Mouse (Mus musculus): ENCODE measurements around the gene Cdc42bpg. TPM values are rescaled to one million over a fixed set of nuclear protein-coding genes. Genes with fewer than 3 reads are reported as not detected.

Cdc42bpg gene
- total and polyA plus RNA-seq, 2 experiments from 2014 or later, result 0.33 to 6.0 TPM

DNA sequence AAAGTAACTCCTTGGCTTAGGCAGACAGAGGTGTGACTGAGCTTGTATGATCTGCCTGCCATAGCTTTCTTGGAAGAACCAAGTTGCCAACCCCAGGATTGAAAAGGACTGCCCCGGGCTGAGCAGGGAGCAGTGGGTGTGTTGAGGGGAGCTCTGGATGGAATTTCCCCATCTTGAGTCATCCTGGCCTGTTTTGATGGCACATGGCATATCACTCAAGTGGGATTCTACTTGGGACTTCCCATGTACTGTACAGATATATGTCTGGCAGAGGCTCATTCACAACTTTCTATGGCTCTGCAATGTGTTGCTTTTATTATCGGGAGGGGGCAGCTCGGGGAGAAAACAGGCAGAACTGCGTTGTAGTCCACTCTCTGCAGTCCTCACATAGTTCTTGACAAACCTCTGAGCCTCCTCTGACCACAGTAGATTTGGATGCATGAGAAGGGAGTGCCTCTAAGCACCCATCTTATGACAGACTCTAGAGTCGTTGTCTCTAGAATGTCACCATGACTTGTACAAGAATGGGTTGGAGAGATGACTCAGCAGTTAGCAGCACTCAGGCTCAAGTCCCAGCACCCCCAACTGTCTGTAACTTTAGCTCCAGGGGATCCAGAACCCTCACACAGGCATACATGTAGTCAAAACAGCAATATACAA is 9.6 kb upstream of the Cdc42bpg start:
- Histone ChIP-seq H3K27me3 (ENCODE audit: insufficient read depth, low read length) (no peaks in the 10 kb centered on the region), H3K27ac (no peak overlapping the region), H3K9me3 (ENCODE audit: low read length) (no peaks in the 10 kb centered on the region), H3K4me2 (ENCODE audit: low read depth, low read length) (no peak overlapping the region), H3K9ac (replicated peaks; ENCODE audit: low read length) (no peak overlapping the region), H3K4me1 (ENCODE audit: insufficient read depth, low read length) (no peaks in the 10 kb centered on the region), H3K4me3 (ENCODE audit: low read length) (no peak overlapping the region), H3K36me3 (ENCODE audit: insufficient read depth, low read length) (peaks cover 49% of the 10 kb centered on the region)
- ATAC-seq (no peak), DNase-seq (ENCODE audit: low spot score) (no peak)
- 93% methylated on average over 5 of the region's 5 CpGs for WGBS
- TF ChIP-seq CTCF (IDR thresholded peaks at IDR 0.05; ENCODE audit: low read depth), result no peak

DNA sequence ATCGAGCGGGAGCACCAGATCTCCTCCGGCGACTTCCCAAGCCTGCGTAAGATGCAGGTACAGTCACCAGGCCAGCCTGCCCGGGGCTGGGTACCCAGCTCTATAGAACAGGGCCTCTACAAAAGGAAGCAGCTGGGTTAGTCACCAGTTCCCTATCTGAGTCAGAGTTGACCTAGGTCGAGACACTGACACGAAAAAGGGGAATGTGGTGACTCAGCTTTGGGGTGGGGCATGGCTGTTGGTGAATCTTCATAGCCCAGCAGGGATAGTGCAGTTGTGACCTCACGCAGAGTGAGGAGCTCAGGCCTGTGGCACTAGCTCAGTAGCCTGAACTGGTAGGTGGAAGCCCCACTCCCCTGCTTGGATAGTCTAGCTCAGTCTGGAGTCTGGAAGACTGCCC is 8.6 kb upstream of the Cdc42bpg start:
- Histone ChIP-seq H3K4me1 (ENCODE audit: insufficient read depth, low read length) (no peaks in the 10 kb centered on the region), H3K4me2 (ENCODE audit: low read depth, low read length) (no peak overlapping the region), H3K4me3 (ENCODE audit: low read length) (no peak overlapping the region), H3K9ac (replicated peaks; ENCODE audit: low read length) (no peak overlapping the region), H3K27me3 (ENCODE audit: insufficient read depth, low read length) (no peaks in the 10 kb centered on the region), H3K27ac (no peak overlapping the region), H3K9me3 (ENCODE audit: low read length) (no peaks in the 10 kb centered on the region), H3K36me3 (ENCODE audit: insufficient read depth, low read length) (peaks cover 49% of the 10 kb centered on the region)
- 89% methylated on average over 9 of the region's 9 CpGs for WGBS
- no peak for TF ChIP-seq CTCF (IDR thresholded peaks at IDR 0.05; ENCODE audit: low read depth)
- no peak for ATAC-seq
- no peak for DNase-seq (ENCODE audit: low spot score)

DNA sequence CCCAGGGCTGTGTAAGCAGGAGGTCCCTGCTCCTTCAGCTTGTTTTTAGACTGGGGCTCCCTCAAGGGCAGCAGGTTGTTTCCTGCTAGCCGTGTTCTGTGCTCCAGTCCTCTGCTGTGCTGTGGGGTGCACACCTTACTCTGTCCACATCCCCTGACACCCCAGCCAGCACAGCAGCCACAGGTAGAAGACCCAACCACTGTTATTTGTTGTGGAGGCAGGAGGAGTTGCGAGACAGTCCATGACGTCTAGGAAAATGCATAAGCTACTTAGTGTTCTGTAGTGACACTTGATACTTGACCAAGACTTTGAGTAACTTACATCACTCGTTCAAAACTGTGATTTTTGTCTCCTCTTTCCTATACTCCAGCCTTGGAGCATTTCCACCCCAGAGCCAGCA is 7.3 kb upstream of the Cdc42bpg start:
- Histone ChIP-seq H3K36me3 (ENCODE audit: insufficient read depth, low read length) (peaks cover 49% of the 10 kb centered on the region), H3K27ac (no peak overlapping the region), H3K4me3 (ENCODE audit: low read length) (no peak overlapping the region), H3K27me3 (ENCODE audit: insufficient read depth, low read length) (no peaks in the 10 kb centered on the region), H3K9me3 (ENCODE audit: low read length) (no peaks in the 10 kb centered on the region), H3K9ac (replicated peaks; ENCODE audit: low read length) (no peak overlapping the region), H3K4me1 (ENCODE audit: insufficient read depth, low read length) (no peaks in the 10 kb centered on the region), H3K4me2 (ENCODE audit: low read depth, low read length) (no peak overlapping the region)
- DNase-seq (ENCODE audit: low spot score) (no peak), ATAC-seq (no peak)
- WGBS, result 81% methylated on average over 4 of the region's 4 CpGs
- no peak for TF ChIP-seq CTCF (IDR thresholded peaks at IDR 0.05; ENCODE audit: low read depth)

DNA sequence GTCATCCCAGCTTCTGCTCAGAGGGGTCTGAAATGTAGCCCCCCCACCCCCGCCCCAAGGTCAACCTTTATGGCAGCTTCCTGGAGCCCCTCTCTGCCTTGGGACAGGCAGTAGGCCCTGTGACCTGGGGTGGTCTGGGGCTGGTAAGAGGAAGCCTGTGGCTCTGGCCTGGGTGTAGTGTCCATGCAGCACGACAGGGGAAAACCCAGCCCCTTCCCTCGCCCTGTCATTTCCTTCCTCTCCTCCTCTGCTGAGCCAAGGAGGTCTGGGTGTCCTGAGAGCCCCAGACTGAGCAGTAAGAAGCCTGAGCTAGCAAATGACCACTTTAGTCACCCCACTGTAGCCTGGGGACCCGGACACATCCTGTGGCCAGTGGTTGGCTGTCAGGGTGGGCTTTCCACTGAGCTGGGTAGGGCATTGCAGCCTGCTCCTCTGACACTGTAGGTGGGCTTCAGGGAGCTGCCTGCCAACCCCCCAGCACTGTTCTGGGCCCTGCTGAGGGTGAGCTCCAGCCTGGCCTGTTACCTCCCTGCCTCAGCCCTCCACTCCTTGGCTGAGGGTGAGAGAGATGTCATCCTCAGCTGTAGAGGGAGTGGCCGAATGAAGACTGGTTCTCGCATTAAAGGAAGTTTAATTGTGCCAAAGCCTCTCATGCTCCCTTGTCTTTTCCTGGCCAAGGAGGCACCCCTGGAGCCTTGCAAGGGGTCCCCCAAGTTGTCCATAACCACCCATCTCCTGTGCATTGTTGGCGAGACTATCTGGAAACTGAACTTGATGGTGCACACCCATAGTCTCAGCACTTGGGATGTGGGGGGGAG is 6.6 kb upstream of the Cdc42bpg start:
- ATAC-seq (no peak), DNase-seq (ENCODE audit: low spot score) (no peak)
- Histone ChIP-seq H3K27me3 (ENCODE audit: insufficient read depth, low read length) (no peaks in the 10 kb centered on the region), H3K4me1 (ENCODE audit: insufficient read depth, low read length) (no peaks in the 10 kb centered on the region), H3K9me3 (ENCODE audit: low read length) (no peaks in the 10 kb centered on the region), H3K27ac (peak overlapping the region; percentile 54; the same call in 1 of the 2 replicates), H3K36me3 (ENCODE audit: insufficient read depth, low read length) (peaks cover 48% of the 10 kb centered on the region), H3K4me3 (ENCODE audit: low read length) (no peak overlapping the region), H3K9ac (replicated peaks; ENCODE audit: low read length) (no peak overlapping the region), H3K4me2 (ENCODE audit: low read depth, low read length) (no peak overlapping the region)
- 77% methylated on average over 7 of the region's 7 CpGs for WGBS
- no peak for TF ChIP-seq CTCF (IDR thresholded peaks at IDR 0.05; ENCODE audit: low read depth)

DNA sequence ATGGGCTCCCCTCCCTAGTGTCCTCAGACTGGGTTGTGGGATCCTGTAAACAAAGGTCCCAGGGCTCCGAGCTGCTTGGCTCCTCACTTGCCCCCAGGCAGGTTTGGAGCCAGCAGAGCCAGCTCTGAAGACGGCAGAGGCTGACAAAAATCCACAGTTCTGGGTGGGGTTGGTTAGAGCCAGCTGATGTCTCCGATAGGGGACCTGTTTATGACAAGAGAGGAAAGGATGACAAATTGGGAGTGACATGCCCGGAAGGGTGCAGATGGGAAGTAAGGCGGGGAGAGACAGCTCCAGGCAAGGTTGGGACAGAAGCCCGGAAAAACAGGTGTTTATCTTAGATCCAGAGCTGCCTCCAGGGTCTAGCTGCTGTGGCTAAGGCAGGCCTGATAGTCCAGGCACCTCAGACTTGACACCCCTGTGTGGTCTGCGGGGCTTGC is 5.8 kb upstream of the Cdc42bpg start:
- Histone ChIP-seq H3K9me3 (ENCODE audit: low read length) (no peaks in the 10 kb centered on the region), H3K9ac (replicated peaks; ENCODE audit: low read length) (no peak overlapping the region), H3K4me3 (ENCODE audit: low read length) (no peak overlapping the region), H3K36me3 (ENCODE audit: insufficient read depth, low read length) (peaks cover 40% of the 10 kb centered on the region), H3K27ac (peak overlapping the region; percentile 54; the same call in 1 of the 2 replicates), H3K27me3 (ENCODE audit: insufficient read depth, low read length) (no peaks in the 10 kb centered on the region), H3K4me1 (ENCODE audit: insufficient read depth, low read length) (no peaks in the 10 kb centered on the region), H3K4me2 (ENCODE audit: low read depth, low read length) (no peak overlapping the region)
- 0 out of 2 replicates have a peak, but pooled peaks have one; percentile 16 for ATAC-seq
- DNase-seq (ENCODE audit: low spot score), result peak; percentile 52
- no peak for TF ChIP-seq CTCF (IDR thresholded peaks at IDR 0.05; ENCODE audit: low read depth)
- 38% methylated on average over 7 of the region's 7 CpGs for WGBS

DNA sequence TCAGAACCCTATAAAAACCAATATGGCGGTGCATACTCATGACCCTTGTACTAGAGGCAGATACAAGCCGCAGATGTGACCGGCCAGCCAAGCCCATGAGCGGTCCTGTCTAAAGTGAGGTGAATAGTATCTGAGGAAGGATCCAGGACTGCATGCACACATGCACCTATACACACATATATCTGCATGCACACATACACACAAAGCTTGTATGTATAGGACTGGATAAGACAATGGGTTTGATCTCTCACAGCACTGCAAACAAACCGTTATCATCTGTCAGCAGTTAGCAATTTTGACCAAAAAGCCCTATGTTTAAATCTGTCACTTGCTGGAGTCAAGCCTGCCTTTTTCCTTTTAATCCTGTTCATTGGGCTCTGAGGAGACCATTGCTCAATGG is 4.1 kb upstream of the Cdc42bpg start:
- no peaks in the 10 kb centered on the region for H3K9me3 ChIP-seq (ENCODE audit: low read length)
- WGBS, result 92% methylated on average over 5 of the region's 5 CpGs
- H3K4me1 ChIP-seq (ENCODE audit: insufficient read depth, low read length), result 0 out of 2 replicates have a peak, but pooled peaks cover 4% of the 10 kb centered on the region
- ATAC-seq (no peak), DNase-seq (ENCODE audit: low spot score) (no peak)
- TF ChIP-seq CTCF (IDR thresholded peaks at IDR 0.05; ENCODE audit: low read depth), result no peak
- H3K36me3 ChIP-seq (ENCODE audit: insufficient read depth, low read length), result peaks cover 25% of the 10 kb centered on the region
- H3K4me2 ChIP-seq (ENCODE audit: low read depth, low read length), result no peak overlapping the region
- H3K4me3 ChIP-seq (ENCODE audit: low read length), result no peak overlapping the region
- H3K27me3 ChIP-seq (ENCODE audit: insufficient read depth, low read length), result no peaks in the 10 kb centered on the region
- peak overlapping the region; percentile 68 for H3K27ac ChIP-seq
- no peak overlapping the region for H3K9ac ChIP-seq (replicated peaks; ENCODE audit: low read length)

Measured in hindbrain, postnatal 0 days (tissue).